Mouse (Mus musculus) kidney, postnatal 10 days (tissue): ENCODE data around the gene Ten1.
A peak's percentile ranks its signal among the peaks of the same experiment; 100 is the strongest.

Experiments
- DNase-seq: peaks from one replicate; pipeline ENCODE4 v3.0.0; 2021; ENCODE audit warnings: mixed read lengths

The Ten1 gene

DNA sequence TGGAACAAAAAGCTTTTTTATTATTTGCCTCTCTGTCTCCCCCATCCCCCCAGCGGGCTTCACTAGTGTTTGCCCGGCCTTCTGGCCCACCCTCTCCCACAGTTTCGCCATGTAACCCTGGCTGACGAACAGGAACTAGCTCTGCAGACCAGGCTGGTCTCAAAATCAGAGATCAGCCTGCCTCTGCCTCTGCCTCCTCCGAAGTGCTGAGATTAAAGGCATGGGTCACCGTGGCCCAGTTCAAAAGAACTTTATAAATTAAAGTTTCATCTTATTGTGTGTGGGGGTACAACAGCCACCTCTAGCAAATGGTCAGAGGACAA is 1.1 kb upstream of the Ten1 start:
- DNase-seq = no peak

DNA sequence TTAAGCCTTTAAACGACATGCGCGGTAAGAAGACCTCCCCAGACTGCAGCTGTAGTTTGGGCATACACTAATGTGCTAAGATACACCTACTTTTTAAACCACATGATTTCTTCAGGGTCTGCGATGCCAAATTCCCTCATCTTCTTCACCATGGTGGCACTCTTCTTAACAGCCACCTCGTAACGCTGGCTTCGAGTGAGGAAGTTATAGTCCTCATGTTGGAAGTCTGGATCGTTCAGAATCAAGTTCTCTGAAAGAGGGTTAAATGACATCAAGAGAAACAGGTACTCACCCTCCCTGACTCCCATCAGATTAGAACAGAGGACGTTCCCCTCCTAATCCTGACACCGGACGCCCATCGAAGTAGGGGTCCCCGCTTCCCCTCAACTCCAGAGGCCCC is 523 bp upstream of the Ten1 start:
- no peak for DNase-seq

DNA sequence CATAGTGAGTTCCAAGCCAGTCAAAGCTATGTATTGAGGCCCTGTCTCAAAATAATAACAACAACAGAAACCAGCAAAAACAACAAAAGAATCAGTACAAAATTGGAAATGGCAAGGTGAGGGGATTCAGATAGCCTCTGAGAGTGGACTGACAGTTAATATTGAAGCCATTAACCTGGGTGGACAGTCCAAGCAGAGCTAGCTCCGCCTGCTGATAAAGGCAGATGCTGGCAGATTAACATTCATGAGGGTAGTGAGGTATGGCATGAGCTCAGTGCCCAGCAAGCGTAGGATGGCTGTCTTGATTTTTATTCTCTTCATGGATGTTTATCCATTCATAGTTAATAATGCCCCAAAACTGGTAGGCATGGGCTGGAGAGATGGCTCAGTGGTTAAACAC is 2.5 kb downstream of the Ten1 start:
- peak; percentile 9 for DNase-seq

DNA sequence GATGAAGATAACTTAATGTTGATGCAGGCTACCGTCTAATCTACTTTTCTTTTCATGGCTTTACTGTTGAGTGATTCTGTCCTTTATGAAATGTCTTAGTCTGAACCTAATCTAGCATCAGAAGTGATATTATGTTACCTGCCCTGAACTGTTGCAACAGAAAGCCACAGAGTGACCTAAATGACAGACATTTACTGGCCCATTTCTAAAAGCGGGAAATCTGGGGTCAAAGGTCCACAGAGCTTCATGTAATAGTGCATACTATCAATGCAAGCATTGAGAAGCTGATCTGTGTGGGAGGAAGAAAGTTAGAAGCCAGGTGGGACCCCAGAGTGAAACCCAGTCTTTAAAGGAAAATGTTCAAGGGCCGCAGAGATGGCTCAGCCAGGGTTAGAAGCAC is 4.5 kb downstream of the Ten1 start:
- DNase-seq = no peak

DNA sequence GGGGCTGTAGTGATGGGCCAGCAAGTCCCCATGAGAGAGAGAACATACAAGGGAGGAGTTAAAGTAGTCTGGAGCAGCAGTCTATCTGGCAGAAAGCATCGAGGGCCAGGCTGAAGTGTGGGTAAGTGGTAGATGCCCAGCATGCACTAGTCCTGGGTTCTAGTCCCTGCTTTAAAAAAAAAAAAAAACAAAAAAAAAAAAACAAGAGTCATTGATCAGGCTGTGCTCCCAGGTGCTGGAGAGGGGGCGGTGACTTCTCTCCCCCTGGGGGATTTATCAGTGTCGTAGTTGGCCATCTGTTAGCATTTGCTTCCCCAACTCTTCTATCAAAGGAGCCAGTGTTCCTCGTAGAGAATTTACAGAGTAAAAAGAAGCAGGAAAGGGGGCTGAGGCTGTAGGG is 8.0 kb downstream of the Ten1 start:
- no peak for DNase-seq

DNA sequence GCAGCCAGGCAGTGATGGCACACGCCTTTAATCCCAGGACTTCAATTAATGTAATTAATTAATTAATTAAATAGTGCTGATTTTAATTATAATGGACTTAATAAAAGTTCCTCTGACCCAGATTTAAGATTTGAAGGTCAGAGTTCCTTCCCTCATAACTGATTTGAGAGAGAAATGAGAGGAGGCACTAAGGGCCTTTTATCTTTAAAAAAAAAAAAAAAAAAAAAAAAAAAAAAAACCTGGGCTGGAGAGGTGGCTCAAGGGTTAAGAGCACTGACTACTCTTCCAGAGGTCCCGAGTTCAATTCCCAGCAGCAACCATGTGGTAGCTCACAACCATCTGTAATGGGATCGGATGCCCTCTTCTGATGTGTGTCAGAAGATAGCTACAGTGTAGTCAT is 10.0 kb downstream of the Ten1 start:
- no peak for DNase-seq

DNA sequence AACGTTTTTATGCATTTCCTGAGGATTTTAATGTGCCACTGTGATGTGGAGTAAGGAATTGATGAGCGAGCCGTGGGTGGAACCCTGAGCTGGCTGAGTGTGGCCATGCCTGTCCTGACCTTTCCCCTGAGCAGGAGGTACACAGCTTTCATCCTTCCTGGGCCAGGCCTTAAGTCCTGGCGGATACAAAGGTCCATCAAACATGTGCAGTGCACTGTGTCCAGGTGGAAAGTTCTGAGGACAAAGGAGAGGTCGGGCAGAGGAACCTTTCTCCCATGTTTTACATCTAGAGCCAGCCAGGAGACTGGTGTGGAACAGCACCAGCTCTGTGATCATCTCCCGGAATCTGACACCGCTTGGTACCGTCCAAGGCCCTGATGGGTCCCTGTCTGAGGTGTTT is 10.6 kb downstream of the Ten1 start:
- no peak for DNase-seq

DNA sequence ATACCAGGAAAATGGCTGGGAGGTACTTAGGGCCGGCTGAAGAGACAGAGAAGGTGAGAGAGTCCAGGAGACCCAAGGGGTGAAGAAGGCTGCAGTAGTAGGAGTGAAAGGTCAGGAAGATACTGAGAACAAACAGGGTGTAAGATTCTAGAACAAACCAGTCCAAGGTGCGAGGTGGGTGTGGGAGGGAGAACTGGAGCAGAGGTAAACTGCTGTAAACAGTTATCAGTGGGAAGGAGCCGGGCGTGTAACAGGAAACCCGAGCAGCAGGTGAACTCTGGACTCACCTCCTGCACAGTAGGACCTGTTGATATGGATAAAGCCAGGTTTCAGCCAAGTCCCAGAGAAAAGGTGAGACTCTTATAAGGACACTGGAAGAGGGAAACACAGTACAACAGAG is 12.0 kb downstream of the Ten1 start:
- DNase-seq = no peak

DNA sequence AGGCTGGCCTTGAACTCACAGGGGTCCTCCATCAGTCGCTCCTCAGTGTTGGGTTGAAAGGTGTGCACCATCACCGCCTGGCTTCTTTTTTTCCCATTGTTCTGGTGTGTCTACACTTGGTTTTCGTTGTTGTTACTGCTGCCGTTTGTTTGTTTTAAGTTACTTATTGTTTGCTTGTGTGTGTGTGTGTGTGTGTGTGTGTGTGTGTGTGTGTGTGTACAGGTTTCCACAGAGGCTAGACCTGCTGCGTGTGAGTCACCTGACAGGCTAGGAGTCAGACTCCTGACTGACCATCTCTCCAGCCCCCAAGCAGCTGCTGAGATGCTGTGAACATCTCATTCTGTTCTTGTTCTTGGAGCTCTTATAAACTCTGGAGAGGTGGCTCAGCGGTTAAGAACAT is 14.2 kb downstream of the Ten1 start:
- DNase-seq = no peak

DNA sequence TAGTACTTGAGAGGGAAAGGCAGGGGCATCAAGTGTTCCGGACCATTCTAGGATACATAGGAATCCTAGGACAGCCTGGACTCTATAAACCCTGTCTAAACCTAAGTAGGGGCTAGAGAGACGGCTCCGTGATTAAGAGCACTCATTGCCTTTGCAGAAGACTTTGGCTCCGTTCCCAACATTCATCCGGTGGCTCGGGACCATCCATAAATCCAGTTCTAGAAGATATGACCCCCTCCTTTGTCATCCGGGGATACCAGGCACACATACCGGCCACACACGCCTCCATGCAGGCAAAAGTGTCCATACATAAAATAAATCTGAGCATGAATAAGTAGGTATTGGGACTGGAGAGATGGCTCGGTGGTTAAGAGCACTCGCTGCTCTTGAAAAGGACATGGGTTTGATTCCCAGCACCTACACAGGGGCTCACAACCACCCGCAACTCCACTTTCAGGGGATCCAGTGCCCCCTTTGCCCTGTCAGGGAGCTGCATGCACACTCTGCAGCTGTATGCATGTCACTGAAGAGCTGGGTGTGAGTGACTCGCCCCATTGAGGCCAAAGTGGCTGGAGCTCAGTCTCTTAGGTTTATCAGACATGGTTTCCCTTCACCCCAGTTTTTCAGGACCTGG is 15.3 kb downstream of the Ten1 start:
- DNase-seq = peak; percentile 48

DNA sequence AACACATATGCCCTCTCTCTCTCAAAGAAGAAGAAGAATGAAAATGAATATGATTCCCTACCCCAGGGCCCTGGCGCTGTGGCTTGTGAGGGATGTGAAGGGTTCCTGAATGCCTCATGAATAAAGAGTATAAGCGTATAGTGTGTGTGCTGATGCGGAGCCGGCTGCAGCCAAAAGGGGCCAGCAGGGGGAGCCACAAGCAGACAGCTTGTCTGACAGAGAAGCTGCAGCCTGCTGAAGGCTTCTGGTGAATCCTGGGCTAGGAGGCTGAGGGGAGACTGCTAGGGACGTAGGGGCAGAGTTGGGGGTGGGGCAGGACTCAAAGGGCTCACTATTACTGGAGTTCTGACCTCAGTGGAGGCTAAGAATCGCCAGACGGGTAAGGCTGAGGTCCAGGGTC is 16.5 kb downstream of the Ten1 start:
- peak; percentile 62 for DNase-seq

DNA sequence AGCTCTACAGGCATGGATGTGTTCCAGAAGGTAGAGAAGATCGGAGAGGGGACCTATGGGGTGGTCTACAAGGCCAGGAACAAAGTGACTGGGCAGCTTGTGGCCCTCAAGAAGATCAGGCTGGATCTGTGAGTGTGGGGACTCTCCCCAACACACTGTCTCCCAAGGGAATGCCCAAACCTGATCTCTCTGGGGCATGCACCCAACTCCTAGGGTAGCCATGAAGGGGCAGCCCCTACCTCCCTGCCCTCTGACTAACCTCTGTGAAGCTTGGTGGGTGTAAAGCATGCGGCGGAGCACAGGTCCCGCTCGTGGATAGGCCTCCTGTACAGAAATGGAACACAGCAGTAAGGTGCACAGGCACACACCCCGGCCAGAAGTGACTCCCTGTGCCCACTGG is 17.3 kb downstream of the Ten1 start:
- DNase-seq = peak; percentile 3

DNA sequence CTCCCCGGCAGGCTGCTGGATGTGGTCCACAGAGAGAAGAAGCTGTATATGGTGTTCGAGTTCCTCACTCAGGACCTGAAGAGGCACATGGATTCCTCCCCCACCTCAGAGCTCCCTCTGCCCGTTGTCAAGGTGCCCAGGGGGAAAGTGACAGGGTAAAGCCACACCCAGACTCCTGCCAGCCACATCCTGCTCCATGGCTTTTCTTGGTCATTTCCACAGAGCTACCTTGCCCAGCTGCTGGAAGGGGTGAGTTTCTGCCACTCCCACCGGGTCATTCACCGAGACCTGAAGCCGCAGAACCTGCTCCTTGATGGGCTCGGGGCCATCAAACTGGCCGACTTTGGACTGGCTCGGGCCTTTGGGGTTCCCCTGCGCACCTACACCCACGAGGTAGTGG is 17.9 kb downstream of the Ten1 start:
- no peak for DNase-seq

DNA sequence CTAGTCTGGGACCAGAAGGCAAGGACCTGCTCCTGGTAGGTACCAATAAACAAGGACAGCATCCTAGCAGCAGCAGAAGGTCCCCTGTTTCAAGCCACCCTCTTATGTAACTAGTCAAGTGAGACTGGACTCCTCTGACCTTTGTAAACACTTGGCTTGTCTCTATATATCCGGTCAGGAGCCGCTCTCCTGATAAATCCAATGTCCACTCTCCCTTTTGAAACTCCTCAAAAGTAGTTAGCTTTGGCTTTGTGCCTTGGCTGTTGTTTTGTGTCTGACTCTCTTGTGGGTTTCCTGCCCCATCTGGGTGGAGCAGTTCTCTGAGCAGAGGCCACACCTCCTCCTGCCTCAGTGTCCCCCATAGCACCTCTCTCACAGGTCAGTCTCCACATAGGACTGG is 19.6 kb downstream of the Ten1 start:
- peak; percentile 49 for DNase-seq

DNA sequence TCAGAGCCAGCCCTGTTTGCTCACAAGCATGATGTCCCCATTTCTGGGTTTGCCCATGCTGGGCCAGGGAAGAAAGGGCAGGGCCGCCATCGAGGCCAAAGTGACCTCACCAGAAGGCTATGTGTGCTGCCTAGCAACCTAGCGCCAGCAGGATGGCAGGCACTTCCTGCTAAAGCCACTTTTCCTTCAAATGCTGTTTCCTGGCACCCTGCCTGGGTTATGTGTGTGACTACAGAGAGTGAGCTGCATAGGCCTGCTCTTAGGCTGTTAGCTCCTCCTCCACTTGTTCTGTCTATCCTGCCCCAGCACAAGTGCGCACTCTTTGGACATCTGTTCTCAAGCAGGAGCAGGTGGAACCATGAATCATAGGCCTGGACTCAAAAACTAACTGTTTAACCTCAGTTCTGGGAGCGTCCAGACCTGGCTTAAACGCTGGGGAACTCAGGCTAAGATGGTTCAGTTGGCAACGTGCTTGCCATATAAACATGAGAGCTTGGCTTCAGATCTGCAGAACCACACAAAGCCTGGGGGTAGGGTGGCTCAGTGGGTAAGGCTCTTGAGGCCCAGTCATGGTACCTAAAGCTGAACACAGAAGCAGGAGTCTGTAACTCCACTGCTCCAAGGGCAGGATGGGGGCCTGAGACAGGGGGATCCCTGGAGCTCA is 20.2 kb downstream of the Ten1 start:
- DNase-seq = peak; percentile 94

DNA sequence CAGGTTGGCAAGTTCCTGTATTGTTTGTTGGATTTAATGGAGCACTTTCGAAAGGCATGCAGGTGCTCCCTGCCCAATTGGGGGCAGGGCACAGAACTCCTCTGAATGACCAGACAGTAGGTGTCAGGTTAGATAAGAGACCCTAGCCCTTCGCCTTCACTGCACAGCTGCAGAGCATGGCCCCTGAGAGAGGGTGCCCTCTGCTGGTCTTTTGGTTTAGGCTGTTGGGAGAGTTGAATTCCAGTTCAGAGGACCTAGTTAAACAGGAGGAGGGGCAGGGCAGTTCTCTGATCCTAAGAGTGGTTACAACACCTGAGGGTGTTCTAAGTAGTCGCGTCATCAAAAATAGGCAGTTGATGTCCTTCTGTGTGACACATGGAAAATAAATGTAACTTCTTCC is 21.2 kb downstream of the Ten1 start:
- peak; percentile 86 for DNase-seq

DNA sequence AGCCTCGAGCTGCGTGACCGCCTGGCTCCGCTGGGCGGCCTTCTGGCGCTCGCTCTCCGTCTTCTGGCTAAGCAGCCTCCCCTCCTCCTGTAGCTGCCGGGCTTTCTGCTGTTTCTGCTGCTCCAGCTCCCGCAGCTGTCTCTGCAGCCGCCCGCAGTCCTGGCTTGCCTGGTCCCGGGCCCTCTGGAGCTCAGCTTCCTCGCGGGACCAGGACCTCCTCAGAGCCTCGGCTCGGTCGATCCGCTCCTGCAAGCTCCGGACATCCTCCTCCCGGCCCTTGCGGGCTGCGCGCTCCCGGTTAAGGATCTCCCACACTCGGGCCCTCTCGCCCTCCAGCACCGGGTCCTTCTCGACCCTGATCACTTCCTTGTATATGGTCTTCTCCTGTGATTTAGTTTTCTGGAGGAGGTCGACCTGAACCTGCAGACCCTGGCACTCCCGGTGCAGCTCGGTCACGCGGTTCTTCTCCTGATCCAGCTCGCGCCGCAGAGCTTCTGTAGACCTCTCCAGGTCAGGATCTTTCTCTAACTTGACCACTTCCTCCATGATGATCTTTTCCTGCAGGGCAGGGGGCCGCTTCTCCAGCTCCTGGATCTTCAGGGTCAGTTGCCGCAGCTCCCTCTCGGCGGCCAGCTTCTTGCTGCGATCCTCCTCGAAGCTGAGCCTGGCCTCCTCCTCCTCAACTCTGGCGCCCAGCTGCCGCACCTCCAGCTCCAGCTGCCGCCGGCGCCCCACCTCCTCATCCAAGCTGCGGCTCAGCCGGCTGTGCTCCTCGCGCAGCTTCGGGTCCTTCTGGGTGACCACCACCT is 23.5 kb downstream of the Ten1 start:
- peak; percentile 55 for DNase-seq

DNA sequence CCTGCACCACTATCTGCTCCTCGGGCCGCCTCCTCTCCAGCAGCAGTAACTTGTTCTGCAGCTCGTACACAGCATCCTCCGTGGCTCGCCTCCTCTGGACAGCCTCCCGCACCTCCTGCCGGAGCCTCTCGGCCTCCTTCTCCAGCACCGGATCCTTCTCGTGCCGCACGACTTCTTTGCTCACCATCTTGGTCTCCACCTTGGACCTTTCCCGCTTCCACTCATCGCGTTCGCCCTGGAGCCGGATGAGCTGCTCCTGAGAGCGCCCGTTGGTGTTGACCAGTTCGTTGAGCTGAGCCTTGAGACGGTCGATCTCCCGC is 24.0 kb downstream of the Ten1 start:
- DNase-seq = no peak

DNA sequence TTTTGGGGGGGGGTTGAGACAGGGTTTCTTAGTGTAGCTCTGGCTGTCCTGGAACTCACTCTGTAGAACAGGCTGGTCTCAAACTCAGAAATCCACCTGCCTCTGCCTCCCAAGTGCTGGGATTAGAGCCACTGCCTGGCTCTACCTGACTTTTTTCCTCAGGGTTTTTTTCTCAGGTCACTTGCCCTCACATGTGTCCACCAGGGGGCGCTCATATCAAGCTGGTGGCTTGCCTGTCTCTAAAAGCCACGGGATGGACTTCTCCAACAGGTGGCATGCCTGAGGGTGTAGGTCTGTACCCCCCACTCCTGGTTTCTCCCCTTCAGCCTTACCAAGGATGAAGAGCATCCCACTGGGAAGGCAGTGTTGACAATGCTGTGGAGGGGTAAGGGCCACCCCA is 27.8 kb downstream of the Ten1 start:
- peak; percentile 94 for DNase-seq

DNA sequence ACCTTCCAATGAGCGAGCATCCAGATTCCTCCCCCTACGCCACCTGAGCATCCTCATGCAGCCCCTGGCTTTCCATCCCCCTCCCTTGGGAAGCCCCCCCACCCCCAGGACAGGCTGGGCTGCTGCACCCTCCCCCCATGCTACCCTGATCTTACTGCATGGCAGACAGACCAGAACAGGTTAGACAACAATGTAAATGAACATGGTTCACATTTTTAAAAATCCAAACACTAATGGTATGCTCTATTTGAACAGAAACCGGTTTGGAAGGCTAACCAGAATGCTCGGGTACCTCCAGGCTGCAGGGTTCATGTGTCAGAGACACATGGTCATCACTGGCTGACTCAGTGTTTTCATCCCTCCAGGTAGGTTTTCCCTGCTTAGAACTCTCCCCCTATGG is 30.0 kb downstream of the Ten1 start:
- no peak for DNase-seq

DNA sequence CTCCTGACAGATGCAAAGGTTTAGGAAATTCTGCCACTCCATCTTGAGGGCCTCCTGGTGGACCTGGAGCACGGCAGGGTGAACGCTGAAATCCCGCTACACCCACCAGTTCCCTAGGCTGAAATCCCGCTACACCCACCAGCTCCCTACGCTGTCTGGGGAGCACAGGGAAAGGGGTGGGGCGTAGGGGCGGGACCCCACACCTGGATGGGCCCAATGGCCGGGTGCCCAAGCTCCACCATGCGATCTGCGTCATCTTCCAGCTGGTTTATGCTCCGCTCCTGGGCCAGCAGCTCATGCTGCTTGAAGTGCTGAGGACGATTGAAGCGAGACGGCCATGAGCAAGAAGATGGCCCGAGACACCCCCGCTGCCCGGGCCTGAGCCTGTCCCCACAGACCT is 33.8 kb downstream of the Ten1 start:
- no peak for DNase-seq

DNA sequence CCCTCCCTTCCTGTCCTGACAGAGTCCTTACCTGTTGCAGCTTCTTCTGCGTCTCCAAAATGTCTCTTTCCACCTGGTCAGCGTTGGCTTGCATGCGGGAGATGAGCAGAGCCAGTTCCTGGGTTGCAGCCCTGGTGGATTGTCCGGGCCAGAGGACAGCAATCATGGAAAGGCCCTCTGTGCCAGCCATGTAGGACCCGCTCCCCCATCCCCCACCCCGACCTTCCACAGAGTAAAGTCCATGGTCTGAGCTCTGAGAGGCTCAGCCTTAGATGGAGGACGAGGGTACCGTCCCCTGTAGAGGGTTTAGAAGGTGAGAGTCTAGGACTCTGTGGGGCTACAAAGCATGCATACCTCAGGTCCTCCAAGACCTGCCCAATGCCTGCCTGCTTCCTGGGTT is 36.2 kb downstream of the Ten1 start:
- peak; percentile 48 for DNase-seq

DNA sequence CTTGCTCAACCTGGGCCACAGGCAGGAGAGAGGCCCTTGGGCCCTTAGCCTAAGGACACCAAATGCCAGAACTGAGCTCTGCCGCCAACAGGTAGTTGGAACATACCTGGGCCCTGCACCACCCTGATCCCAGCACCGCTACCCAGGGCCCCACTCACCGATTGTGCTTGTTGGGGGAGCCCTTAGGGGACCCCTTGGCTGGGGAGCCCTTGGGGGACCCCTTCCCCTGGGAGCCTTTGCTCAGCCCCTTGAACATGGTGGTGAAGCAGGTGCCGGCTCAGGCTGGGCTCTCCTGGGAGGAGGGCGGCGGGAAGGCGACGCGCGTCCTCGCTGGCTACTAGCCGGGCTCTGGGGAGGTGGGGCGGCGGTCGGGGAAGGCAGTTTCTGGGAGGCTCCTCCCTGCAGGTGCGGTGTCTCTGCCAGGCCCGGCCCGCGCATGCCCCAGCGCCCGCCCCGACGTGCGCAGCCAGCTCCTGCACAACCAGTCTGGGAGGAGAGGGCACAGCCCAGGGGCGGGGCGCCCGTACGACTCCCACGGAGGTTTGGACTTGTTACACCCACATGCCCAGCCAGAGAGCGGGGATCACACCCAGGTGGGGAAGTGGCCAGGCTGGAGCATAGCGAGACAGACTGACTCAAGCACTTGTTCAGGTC is 39.2 kb downstream of the Ten1 start, which contains the start of gene Evpl:
Evpl (minus strand) TSS at position 336 of the 654 bp plus-strand sequence.
- peak; percentile 91 for DNase-seq

DNA sequence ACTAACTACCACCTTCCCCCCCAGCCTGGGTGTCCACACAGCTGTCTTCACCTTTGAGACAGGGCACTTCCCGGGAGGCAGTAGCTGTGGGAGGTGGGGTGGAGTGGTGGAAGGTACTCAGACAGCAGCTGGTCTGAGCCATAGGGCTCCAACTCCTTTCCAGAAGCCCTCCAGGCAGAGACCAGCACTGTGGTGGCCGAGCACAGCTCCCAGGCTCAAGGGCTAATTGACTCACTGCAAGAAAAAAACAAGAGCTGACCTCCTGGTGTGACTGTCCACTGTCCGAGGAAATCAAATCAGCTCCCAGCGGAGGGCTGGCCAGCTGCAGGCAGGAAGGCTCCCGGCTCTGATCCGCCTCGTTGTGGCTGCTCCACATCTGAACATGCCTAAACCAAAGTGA is 41.1 kb downstream of the Ten1 start:
- peak; percentile 57 for DNase-seq
